Mouse (Mus musculus): ENCODE measurements around the gene Hs3st6.

DNA sequence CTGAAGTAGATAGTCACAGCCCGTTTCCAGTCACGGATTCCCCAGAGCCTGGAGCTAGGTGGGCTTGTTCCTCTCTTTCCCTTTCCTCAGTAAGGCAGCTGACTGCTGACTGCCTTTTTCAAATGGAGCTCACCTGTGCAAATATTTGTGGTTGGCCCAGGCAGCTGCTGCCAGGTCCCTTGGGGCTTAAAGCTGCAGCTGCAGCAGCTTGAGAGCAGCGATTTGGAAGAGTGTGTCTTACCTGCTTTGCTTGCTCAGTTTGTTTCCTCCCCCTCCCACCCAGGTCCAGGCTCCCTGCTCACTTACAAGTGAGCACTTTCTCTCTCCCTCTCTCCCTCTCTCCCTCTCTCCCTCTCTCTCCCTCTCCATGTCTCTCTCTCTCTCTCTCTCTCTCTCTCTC is 16.4 kb downstream of the Hs3st6 start:
- no peak for TF ChIP-seq POLR2A (IDR thresholded peaks at IDR 0.05; ENCODE audit: low read depth, low read length)
- no peak for TF ChIP-seq CTCF (IDR thresholded peaks at IDR 0.05; ENCODE audit: borderline replicate concordance, insufficient read depth, low read length)
